Mouse (Mus musculus): ENCODE results near the gene Hacd4.

GRCm38 (mm10) chr4:88395717-88396116 lies 43.0 kb downstream of the Hacd4 start:
- no peak for TF ChIP-seq POLR2A (IDR thresholded peaks at IDR 0.05; ENCODE audit: borderline replicate concordance, low read depth, low read length)
- TF ChIP-seq CTCF (IDR thresholded peaks at IDR 0.05; ENCODE audit: low read depth, low read length) = no peak

Data from bone marrow macrophage, adult 2 months (primary cell).